Mouse (Mus musculus) heart, postnatal 0 days (tissue): ENCODE data around the gene N4bp2l2. TPM values are rescaled to one million over a fixed set of nuclear protein-coding genes. Genes with fewer than 3 reads are reported as not detected.

Experiments
- ATAC-seq: fragments of 200-750 bp; cut with Nextera tagmentation; 2 replicates; pipeline ENCODE4 v1.8.0; 2017; ENCODE audit warnings: low read depth, moderate number of reproducible peaks, moderate library complexity; ENCODE audit not compliant: insufficient read depth
- DNase-seq: peaks from one replicate; pipeline ENCODE4 v3.0.0-alpha.2; 2016; ENCODE audit warnings: low spot score
- H3K27ac ChIP-seq: fragments of 300-500 bp; sonication (generic); 2 replicates; pipeline ENCODE4 v1.5.1; 2014; ENCODE audit warnings: low read depth, mild to moderate bottlenecking
- H3K27me3 ChIP-seq: fragments of 300-500 bp; sonication (generic); 2 replicates; pipeline ENCODE4 v1.6.1; 2014; ENCODE audit warnings: low read length, mixed read lengths; ENCODE audit not compliant: control insufficient read depth, insufficient read depth
- H3K36me3 ChIP-seq: fragments of 300-500 bp; sonication (generic); replicated peaks from 2 replicates; pipeline ENCODE4 v1.6.1; 2014; ENCODE audit warnings: low read length, mixed read lengths; ENCODE audit not compliant: control insufficient read depth, insufficient read depth
- H3K4me1 ChIP-seq: fragments of 300-500 bp; sonication (generic); 2 replicates; pipeline ENCODE4 v1.6.1; 2014; ENCODE audit warnings: antibody characterized with exemption; ENCODE audit not compliant: control insufficient read depth, insufficient read depth
- H3K4me2 ChIP-seq: fragments of 300-500 bp; sonication (generic); 2 replicates; pipeline ENCODE4 v1.6.1; 2014; ENCODE audit warnings: low read depth, mild to moderate bottlenecking, low read length, moderate library complexity
- H3K4me3 ChIP-seq: fragments of 300-500 bp; sonication (generic); 2 replicates; pipeline ENCODE4 v1.5.1; 2014; ENCODE audit warnings: low read depth, low read length
- H3K9ac ChIP-seq: fragments of 300-500 bp; sonication (generic); replicated peaks from 2 replicates; pipeline ENCODE4 v1.6.1; 2014; ENCODE audit warnings: low read depth, low read length, mixed read lengths
- H3K9me3 ChIP-seq: fragments of 300-500 bp; sonication (generic); replicated peaks from 2 replicates; pipeline ENCODE4 v1.6.1; 2016; ENCODE audit warnings: low read length; ENCODE audit not compliant: control insufficient read depth
- CTCF ChIP-seq: IDR thresholded peaks from 2 replicates; pipeline ENCODE4 v1.5.1; 2016; ENCODE audit warnings: antibody characterized with exemption, control low read depth, low read depth
- EP300 ChIP-seq: IDR thresholded peaks from 2 replicates; pipeline ENCODE4 v1.6.1; 2016; ENCODE audit warnings: antibody characterized with exemption, low read depth
- WGBS: fragments of 180-500 bp; shearing (Covaris S2); extraction: QIAGEN DNeasy Blood & Tissue Kit; methylation state at CpG from one replicate; pipeline ENCODE4 v1.1.7; 2014; 5-methylcytosine and 5-hydroxymethylcytosine counted together
- polyA plus RNA-seq: library from polyadenylated mRNA; unstranded; fragments of >200 nt; fragmentation: Nextera tagmentation; extraction: Ambion mirVana; gene quantifications from 2 replicates; pipeline ENCODE4 v1.2.1, GENCODE M21; 2015
- total RNA-seq: library from RNA; depleted of rRNA; stranded (reverse); fragments of >200 nt; gene quantifications from 2 replicates; pipeline ENCODE4 v1.2.3, GENCODE M21; 2014; ENCODE audit warnings: low replicate concordance

N4bp2l2 gene
- total and polyA plus RNA-seq, 2 experiments from 2014 or later: 24.0 to 54.3 TPM

DNA sequence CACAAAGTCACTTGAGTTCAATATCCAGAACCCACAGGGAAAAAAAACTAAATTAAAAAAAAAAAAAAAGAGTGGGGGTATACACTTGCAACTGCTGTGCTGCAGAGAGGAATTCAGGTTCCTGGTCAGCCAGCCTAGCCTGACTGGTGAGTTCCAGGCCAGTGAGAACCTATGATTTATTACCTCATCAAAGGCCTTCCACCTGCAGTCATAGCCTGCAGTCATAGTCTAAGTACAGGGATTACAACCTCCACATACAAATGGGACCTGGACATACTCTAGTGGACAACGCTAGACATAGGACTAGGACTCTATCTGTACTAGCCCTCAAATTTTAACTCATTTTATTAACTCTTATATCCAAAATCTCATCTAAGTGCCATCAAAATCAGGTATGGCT is 36.7 kb downstream of the N4bp2l2 start:
- no peak overlapping the region for H3K9ac ChIP-seq
- no peaks in the 10 kb centered on the region for H3K27me3 ChIP-seq
- no peaks in the 10 kb centered on the region for H3K9me3 ChIP-seq
- no peak overlapping the region for H3K4me3 ChIP-seq
- DNase-seq: no peak
- TF ChIP-seq EP300: no peak
- no peak for TF ChIP-seq CTCF
- no peak overlapping the region for H3K4me2 ChIP-seq
- 94% methylated on average over 1 of the region's 1 CpGs for WGBS
- no peak overlapping the region for H3K27ac ChIP-seq
- no peaks in the 10 kb centered on the region for H3K4me1 ChIP-seq
- ATAC-seq: no peak
- H3K36me3 ChIP-seq: no peaks in the 10 kb centered on the region

DNA sequence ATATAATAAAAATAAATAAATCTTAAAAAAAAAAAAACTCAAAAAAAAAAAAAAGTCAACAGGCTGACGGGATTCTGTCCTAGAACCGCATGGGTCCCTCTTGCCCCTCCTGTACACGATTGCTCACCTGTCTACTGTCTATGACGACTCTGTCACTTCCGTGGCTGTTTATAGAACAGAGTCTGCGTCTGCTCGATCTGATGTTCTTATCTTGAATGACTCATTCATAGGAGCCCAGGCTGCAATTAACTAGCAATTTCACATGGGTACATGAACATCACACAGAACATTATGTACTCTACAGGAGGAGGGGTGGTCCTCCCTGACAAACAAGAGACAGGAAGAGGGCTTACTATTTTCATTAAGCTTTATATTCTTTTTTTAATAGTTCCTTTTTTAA is 40.5 kb downstream of the N4bp2l2 start:
- Histone ChIP-seq H3K27me3 (no peaks in the 10 kb centered on the region), H3K4me1 (no peaks in the 10 kb centered on the region), H3K4me2 (no peak overlapping the region), H3K9ac (no peak overlapping the region), H3K27ac (no peak overlapping the region), H3K36me3 (no peaks in the 10 kb centered on the region), H3K9me3 (no peaks in the 10 kb centered on the region), H3K4me3 (no peak overlapping the region)
- DNase-seq (peak; percentile 45), ATAC-seq (peak; percentile 83)
- peak; percentile 68 for TF ChIP-seq EP300
- TF ChIP-seq CTCF: no peak
- WGBS: 20% methylated on average over 7 of the region's 7 CpGs

DNA sequence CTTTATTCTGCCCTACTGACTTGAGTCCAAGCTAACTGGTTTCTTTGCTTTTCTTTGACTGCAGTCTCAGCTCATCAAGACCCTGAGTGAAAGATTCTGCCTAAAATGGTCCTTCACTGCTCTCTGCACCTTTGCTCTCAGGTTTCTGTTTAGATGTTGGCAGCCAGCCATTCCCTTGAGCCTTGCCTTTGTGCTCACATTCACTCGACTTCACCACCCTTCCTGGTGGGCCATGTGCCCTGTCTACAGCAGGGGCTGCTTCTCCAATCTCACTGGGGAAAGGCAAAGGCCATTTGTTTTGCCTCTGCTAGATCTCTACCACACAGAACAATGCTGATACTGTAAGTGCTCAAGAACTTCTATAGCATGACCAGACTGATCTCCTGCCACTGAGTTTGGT is 43.2 kb downstream of the N4bp2l2 start:
- H3K9ac ChIP-seq: no peak overlapping the region
- no peak overlapping the region for H3K4me3 ChIP-seq
- ATAC-seq (no peak), DNase-seq (no peak)
- H3K4me2 ChIP-seq: no peak overlapping the region
- no peaks in the 10 kb centered on the region for H3K9me3 ChIP-seq
- no peak for TF ChIP-seq CTCF
- no peak for TF ChIP-seq EP300
- H3K27ac ChIP-seq: no peak overlapping the region
- WGBS: 13% methylated on average over 1 of the region's 1 CpGs
- no peaks in the 10 kb centered on the region for H3K36me3 ChIP-seq
- no peaks in the 10 kb centered on the region for H3K27me3 ChIP-seq
- H3K4me1 ChIP-seq: no peaks in the 10 kb centered on the region

DNA sequence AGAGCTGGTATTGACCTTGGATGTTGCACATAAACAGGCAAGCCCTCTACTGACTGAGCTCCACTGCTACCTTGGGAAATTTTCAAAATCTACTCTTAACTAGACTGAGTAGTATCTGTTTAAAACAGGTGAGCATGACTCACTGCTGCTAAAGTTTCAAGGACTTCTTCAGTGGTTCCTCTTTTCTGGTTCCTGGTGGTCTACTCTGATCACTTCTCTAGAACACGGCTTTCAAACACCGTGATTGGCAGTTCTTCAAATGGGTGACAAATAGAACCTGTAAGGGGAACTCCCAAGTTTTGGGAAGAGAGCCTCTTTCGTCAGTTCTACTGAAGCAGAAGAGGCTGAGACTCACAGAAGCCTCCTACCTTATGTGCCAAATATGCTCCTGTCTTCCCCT is 44.4 kb downstream of the N4bp2l2 start:
- Histone ChIP-seq H3K27me3 (no peaks in the 10 kb centered on the region), H3K4me1 (no peaks in the 10 kb centered on the region), H3K9ac (no peak overlapping the region), H3K36me3 (no peaks in the 10 kb centered on the region), H3K4me3 (no peak overlapping the region), H3K4me2 (no peak overlapping the region), H3K27ac (no peak overlapping the region), H3K9me3 (no peaks in the 10 kb centered on the region)
- TF ChIP-seq CTCF (no peak), EP300 (no peak)
- WGBS: 82% methylated on average over 3 of the region's 3 CpGs
- ATAC-seq (no peak), DNase-seq (no peak)

DNA sequence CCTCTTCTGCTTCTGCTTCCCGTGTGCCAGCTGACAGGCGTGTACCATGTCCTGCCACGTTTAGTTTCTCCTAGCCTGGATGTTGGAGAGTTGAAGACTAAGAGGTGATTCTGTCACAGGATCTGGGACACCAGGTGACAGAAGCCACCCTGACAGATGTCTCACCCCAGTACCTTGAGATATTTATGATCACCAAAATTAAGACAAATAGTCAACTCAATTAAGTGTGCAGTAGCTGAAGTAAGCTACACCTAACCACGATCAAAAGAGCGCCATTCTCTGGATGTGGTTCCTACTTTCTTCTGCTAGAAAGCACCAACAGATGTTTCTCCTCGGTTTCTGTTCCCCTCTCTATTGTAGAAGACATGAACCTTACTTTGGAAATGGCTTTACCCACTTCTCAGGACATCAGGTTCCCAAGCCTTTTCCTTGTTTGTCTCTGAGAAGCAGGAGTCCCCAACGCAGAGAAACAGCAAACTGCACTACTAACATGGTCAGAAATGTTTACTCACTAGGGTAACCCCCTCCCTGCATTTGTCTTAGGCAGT is 45.3 kb downstream of the N4bp2l2 start:
- DNase-seq (no peak), ATAC-seq (no peak)
- Histone ChIP-seq H3K9me3 (no peaks in the 10 kb centered on the region), H3K4me3 (no peak overlapping the region), H3K4me1 (no peaks in the 10 kb centered on the region), H3K4me2 (no peak overlapping the region), H3K27ac (no peak overlapping the region), H3K9ac (no peak overlapping the region), H3K27me3 (no peaks in the 10 kb centered on the region), H3K36me3 (no peaks in the 10 kb centered on the region)
- WGBS: 80% methylated on average over 7 of the region's 7 CpGs
- TF ChIP-seq CTCF (no peak), EP300 (no peak)

DNA sequence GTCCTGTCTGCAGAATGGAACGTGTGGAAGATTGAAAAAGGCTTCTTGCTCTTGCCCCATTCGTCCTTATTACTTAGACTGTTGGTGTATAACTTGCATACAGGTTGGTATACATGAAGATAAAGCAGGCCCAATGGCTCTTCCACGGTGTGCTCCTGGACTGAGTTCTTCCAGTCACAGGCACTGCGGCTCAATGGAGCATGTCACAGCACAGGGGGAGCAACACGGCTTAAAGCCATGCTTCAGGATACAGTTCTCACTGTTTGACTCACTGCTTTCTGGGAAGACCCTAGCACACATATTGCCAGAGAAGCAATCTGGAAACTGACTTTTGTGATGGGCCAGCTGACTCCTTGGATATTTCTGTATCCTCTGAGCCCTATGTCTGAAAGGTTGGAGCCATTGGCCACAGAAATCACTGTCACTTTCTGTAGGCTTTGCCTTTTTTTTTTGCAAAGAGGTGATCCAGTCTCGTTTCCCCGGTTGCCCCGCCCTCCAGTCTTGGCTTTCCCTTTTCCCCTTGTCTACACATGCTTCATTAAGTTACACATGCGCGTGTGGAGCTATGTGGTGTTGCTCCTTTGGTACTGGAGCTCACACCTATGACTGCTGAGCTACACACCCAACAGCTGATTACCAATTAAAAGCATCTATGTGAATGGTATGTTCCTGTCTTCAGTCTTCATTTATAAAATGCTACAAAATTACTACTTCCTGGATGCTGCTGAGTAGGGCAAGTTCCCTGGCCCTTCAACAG is 47.2 kb downstream of the N4bp2l2 start:
- Histone ChIP-seq H3K9me3 (no peaks in the 10 kb centered on the region), H3K4me2 (no peak overlapping the region), H3K4me1 (no peaks in the 10 kb centered on the region), H3K4me3 (no peak overlapping the region), H3K27ac (no peak overlapping the region), H3K27me3 (no peaks in the 10 kb centered on the region), H3K36me3 (no peaks in the 10 kb centered on the region), H3K9ac (no peak overlapping the region)
- ATAC-seq (no peak), DNase-seq (no peak)
- TF ChIP-seq EP300: no peak
- TF ChIP-seq CTCF: no peak
- 87% methylated on average over 10 of the region's 10 CpGs for WGBS
